Mouse (Mus musculus): ENCODE measurements around the gene Zfp385a. TPM values are rescaled to one million over a fixed set of nuclear protein-coding genes. Genes with fewer than 3 reads are reported as not detected.
A peak's percentile ranks its signal among the peaks of the same experiment; 100 is the strongest.

Gene Zfp385a
- polyA plus RNA-seq (2012; rRNA removed) = 84.7 and 92.7 TPM in 2 replicates

DNA sequence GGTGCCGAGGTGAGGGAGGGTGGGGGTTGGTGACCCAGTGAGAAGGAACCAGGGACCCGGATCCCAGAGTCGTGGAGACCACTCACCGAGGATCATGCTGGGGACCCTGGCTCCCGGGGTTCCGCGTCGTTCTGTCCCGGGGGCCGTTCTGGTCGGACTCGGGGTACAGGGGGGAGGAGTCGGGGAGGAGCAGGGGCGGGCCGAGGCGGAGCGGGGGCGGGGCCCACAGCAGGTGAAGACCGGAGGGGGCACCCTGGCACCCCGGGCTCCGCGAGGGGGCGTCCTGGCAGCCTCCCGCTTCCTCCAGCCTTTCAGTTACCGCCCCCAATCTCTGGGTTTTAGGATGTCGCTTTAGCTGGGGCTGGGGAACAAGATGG lies at the start of gene Zfp385a:
TSS of gene Zfp385a (minus strand) at position 133 of the 377 bp plus-strand sequence.
- Histone ChIP-seq H3K27me3 (ENCODE audit: control insufficient read depth, insufficient read depth, low read length) (no peaks in the 10 kb centered on the region; the same call in 1 of the 2 replicates), H3K4me1 (ENCODE audit: control insufficient read depth, insufficient read depth, low read length) (peaks cover 12% of the 10 kb centered on the region), H3K36me3 (ENCODE audit: control insufficient read depth, insufficient read depth, low read length) (no peaks in the 10 kb centered on the region), H3K4me3 (ENCODE audit: control insufficient read depth, low read depth, low read length) (peak within 1 kb of the TSS; percentile 63), H3K27ac (ENCODE audit: control insufficient read depth, insufficient read depth, low read depth, low read length) (no peak within 1 kb of the TSS)
- TF ChIP-seq POLR2A (IDR thresholded peaks at IDR 0.05; ENCODE audit: control insufficient read depth, low read depth, low read length) (no peak), CTCF (IDR thresholded peaks at IDR 0.05; ENCODE audit: control insufficient read depth, insufficient read depth, insufficient replicate concordance, low read depth, low read length) (no peak)

DNA sequence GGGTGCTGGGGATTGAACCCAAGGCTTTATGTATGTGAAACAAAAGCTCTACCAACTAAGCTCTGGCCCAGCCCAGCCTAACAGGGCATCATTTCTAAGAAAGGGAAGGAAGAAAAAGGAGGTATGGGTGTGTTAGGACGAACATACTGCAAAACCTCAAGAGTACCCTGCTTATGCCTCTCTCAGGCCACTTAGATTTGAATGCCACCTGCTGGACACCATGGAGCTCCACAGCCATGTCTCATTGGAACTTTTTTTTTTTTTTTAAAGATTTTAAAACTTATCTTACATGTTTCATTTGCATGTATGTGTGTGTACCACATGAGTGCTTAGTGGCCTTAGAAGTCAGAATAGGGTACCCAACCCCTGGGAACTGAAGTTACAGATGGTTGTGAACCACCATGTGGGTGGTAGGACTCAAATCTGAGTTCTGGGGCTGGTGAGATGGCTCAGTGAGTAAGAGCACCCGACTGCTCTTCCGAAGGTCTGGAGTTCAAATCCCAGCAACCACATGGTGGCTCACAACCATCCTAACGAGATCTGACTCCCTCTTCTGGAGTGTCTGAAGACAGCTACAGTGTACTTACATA lies 48.8 kb upstream of the Zfp385a start:
- no peaks in the 10 kb centered on the region for H3K4me1 ChIP-seq (ENCODE audit: control insufficient read depth, insufficient read depth, low read length)
- no peaks in the 10 kb centered on the region for H3K36me3 ChIP-seq (ENCODE audit: control insufficient read depth, insufficient read depth, low read length)
- H3K27ac ChIP-seq (ENCODE audit: control insufficient read depth, insufficient read depth, low read depth, low read length) = no peak overlapping the region
- H3K27me3 ChIP-seq (ENCODE audit: control insufficient read depth, insufficient read depth, low read length) = no peaks in the 10 kb centered on the region
- no peak overlapping the region for H3K4me3 ChIP-seq (ENCODE audit: control insufficient read depth, low read depth, low read length)
- TF ChIP-seq POLR2A (IDR thresholded peaks at IDR 0.05; ENCODE audit: control insufficient read depth, low read depth, low read length) = no peak

DNA sequence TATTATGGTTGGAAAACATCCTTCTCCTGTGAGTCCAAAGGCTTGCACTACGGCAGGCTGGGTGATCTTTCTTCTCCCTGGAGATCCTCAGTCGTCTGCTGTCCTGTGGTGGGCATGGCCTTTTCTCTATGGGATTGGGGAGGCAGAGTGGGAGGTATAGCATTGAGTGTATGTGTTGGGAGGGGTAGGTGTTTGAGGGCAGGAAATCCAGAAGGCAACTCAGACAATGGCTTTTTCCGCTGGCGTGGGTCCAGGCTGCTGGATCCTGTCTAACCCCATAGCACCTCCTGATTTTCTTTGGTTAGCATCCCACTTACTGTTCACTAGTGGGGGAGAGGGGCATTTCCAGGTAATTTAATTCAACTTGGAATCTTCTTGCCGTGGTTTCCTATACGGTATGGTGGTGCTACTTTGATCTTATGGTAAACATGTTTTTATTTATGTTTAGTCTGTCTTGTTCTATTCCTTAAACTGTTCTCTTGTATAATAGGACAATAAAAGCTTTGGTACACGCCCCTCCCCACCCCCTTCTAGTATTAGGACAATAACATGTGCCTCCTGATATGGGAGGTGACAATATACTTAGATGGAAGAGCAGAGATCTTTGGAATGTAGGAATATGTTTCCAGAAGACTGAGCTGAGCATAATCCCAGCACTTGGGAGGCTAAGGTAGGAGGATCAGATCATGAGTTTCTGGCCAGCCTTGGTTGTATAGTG lies 44.0 kb upstream of the Zfp385a start:
- no peaks in the 10 kb centered on the region for H3K36me3 ChIP-seq (ENCODE audit: control insufficient read depth, insufficient read depth, low read length)
- H3K27ac ChIP-seq (ENCODE audit: control insufficient read depth, insufficient read depth, low read depth, low read length) = no peak overlapping the region
- H3K4me1 ChIP-seq (ENCODE audit: control insufficient read depth, insufficient read depth, low read length) = no peaks in the 10 kb centered on the region
- TF ChIP-seq CTCF (IDR thresholded peaks at IDR 0.05; ENCODE audit: control insufficient read depth, insufficient read depth, insufficient replicate concordance, low read depth, low read length) = no peak
- no peak overlapping the region for H3K4me3 ChIP-seq (ENCODE audit: control insufficient read depth, low read depth, low read length)
- no peaks in the 10 kb centered on the region for H3K27me3 ChIP-seq (ENCODE audit: control insufficient read depth, insufficient read depth, low read length)

DNA sequence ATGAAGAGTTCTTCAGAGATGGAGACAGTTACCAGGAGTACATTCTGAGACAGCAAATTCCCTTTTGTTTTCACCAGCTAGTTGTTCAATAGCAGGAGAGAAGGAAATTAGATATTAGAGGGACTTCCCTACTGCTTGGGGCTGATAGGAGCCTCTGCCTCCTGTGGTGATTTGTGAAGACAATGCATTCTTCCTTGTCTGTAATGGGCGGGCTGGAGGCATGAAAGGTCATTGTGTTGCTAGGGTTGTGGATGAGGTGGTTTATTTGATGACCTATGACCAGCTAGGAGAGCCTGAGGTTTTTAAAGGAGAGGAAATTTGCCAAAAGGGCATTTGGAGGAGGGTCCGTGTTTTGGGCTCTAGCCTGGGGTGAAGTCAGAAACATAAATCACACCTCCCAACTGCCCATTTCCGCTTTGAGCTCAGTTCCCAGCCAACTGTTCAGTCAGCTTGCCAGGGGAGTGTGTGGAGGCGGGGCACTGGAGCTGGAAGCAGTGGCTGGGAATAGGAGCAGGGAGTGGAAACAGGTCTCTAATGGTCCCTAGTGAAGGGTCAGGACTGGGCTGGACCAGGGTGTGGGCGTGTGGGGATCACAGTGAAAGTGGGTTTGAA lies 43.0 kb upstream of the Zfp385a start:
- TF ChIP-seq POLR2A (IDR thresholded peaks at IDR 0.05; ENCODE audit: control insufficient read depth, low read depth, low read length) = no peak
- no peak for TF ChIP-seq CTCF (IDR thresholded peaks at IDR 0.05; ENCODE audit: control insufficient read depth, insufficient read depth, insufficient replicate concordance, low read depth, low read length)
- H3K27ac ChIP-seq (ENCODE audit: control insufficient read depth, insufficient read depth, low read depth, low read length) = no peak overlapping the region; the same call in 1 of the 2 replicates
- no peaks in the 10 kb centered on the region for H3K27me3 ChIP-seq (ENCODE audit: control insufficient read depth, insufficient read depth, low read length)
- no peaks in the 10 kb centered on the region for H3K36me3 ChIP-seq (ENCODE audit: control insufficient read depth, insufficient read depth, low read length)
- no peaks in the 10 kb centered on the region for H3K4me1 ChIP-seq (ENCODE audit: control insufficient read depth, insufficient read depth, low read length)
- H3K4me3 ChIP-seq (ENCODE audit: control insufficient read depth, low read depth, low read length) = no peak overlapping the region

DNA sequence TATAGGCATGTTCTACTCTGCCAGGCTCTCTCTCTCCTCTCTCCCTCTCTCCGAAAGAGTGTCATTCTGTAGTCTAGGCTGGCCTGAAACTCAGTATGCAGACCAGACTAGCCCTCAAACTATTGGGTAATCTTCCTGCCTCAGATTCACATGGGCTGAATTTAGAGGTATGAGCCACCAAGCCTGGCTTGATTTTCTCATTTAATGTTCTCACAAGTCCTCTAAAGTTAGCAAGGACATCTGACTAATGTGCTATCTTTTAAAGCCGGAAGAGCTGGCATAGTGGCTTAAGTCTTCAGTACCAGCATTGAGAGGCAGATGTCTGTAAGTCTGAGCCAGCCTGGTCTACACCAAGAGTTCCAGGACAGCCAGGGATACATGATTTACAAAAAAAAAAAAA lies 42.2 kb upstream of the Zfp385a start:
- TF ChIP-seq POLR2A (IDR thresholded peaks at IDR 0.05; ENCODE audit: control insufficient read depth, low read depth, low read length) = no peak
- no peak for TF ChIP-seq CTCF (IDR thresholded peaks at IDR 0.05; ENCODE audit: control insufficient read depth, insufficient read depth, insufficient replicate concordance, low read depth, low read length)
- H3K4me1 ChIP-seq (ENCODE audit: control insufficient read depth, insufficient read depth, low read length) = no peaks in the 10 kb centered on the region
- no peaks in the 10 kb centered on the region for H3K27me3 ChIP-seq (ENCODE audit: control insufficient read depth, insufficient read depth, low read length)
- no peaks in the 10 kb centered on the region for H3K36me3 ChIP-seq (ENCODE audit: control insufficient read depth, insufficient read depth, low read length)
- H3K4me3 ChIP-seq (ENCODE audit: control insufficient read depth, low read depth, low read length) = no peak overlapping the region
- no peak overlapping the region for H3K27ac ChIP-seq (ENCODE audit: control insufficient read depth, insufficient read depth, low read depth, low read length)

DNA sequence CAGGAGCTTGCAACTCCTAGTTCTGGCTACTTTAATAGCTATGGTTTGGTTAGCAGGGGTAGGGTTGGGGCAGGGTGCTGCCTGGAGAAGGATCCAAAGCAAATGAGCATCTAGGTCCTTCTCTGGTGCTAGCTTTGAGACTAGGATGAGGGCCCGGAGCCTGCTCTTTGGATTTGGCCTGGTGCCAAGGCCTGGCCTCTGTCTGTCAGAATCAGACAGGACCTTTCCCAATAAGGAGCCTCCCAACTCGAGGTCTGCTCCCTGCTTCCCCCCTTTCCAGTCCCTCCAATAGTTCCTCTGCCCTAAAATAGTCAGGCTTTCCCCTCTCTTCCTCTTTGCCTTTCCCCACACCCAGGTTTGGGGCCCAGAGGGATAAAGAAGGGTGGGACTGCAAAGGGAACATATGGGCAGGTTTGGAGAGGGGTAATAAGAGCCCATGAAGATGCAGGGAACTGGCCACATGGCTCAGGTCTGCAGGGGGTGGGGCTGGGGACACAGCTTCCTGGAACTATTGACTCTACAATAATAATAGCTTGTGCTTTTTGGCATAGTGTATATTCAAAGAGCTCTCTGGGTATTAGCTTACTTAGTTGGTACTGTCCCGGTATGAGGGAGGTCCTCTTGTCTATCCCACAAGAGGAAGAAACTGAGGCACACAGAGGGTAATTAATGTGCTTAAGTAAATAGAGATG lies 38.9 kb upstream of the Zfp385a start:
- Histone ChIP-seq H3K36me3 (ENCODE audit: control insufficient read depth, insufficient read depth, low read length) (no peaks in the 10 kb centered on the region), H3K27me3 (ENCODE audit: control insufficient read depth, insufficient read depth, low read length) (no peaks in the 10 kb centered on the region), H3K4me1 (ENCODE audit: control insufficient read depth, insufficient read depth, low read length) (no peaks in the 10 kb centered on the region), H3K4me3 (ENCODE audit: control insufficient read depth, low read depth, low read length) (no peak overlapping the region), H3K27ac (ENCODE audit: control insufficient read depth, insufficient read depth, low read depth, low read length) (no peak overlapping the region)
- no peak for TF ChIP-seq POLR2A (IDR thresholded peaks at IDR 0.05; ENCODE audit: control insufficient read depth, low read depth, low read length)
- TF ChIP-seq CTCF (IDR thresholded peaks at IDR 0.05; ENCODE audit: control insufficient read depth, insufficient read depth, insufficient replicate concordance, low read depth, low read length) = no peak

All from testis, adult 2 months (tissue).